Mouse (Mus musculus): Measurements from ENCODE around the gene Zfp423.

DNA sequence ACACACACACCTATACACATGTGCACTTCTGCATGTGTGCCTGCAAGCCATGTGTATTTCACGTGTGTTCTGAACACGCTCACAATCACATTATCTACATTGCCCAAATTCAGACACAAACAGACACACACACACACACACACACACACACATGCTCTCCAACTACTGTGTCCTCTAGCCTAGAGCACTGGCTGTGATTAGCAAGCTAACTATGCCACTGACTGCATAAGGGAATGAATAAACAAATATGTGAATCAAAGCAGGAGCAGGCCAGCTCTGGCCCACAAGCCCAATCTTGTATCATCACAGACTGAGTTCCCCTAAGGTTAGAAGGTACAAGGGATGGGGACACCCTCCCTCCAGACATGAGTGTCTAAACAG is 147.3 kb downstream of the Zfp423 start:
- TF ChIP-seq POLR2A (IDR thresholded peaks at IDR 0.05; ENCODE audit: borderline replicate concordance, insufficient read depth, low read length) (no peak), CTCF (IDR thresholded peaks at IDR 0.05; ENCODE audit: borderline replicate concordance, insufficient read depth, low read depth, low read length) (no peak)

Data from cerebellum, adult 2 months (tissue).